10 mouse cellular contexts compared by ENCODE assay signal in the genomic region with DNA sequence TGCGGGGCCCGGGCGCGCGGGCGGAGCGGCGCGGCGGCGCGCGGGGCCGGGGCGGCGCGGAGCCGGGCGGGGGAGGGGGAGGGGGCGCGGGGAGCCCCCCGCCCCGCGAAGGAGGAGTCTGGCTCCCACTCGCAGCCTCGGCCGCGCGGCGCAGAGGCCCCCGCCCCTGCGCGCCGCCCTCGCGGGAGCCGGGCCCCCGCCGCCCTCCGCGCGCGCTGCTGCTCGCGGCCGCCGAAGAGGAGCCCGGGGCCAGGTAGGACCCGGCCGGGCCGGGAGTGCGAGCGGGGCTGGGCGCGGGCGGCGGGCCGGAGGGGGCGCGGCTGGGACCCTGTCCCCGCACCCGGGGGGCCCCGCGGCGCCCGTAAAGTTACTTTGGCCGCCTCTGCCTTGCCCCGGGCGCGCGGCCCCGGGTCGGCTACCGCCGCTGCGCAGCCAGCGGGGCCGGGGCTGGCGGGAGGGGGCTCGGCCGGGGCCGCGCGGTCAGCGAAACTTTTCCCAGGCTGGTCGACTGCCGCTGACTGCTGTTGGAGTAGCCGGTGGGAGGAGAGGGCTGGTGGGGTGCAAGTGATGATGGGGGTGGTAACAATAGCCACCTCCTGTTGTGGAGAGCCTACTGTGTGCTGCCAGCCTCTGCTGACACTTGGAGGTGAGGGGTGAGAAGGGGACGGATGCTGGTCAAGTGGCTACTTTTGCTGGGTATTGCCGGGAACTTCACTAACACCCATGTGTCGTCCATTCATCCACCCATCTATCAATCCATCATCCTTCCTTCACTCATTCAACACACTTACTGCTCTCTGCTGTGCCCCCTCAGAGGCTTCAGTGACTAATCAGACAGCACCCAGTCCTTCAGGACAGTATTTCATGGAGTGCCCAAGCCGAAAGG. TPM values are rescaled to one million over a fixed set of nuclear protein-coding genes. Genes with fewer than 3 reads are reported as not detected.
A peak's percentile ranks its signal among the peaks of the same experiment; 100 is the strongest.
DNase-seq lines count a peak whose midpoint lies in the region; ATAC-seq and TF ChIP-seq lines count a peak whose summit lies in the region.
"Had no signal": no experiment of that assay in that cellular context is flagged by ENCODE, and none has a peak within 500 bp of the region (broad histone marks: within the 10 kb centered on the region; RNA-seq: fewer than 3 reads in every experiment).

No protein-coding gene starts in this region.

- no peaks in the 10 kb centered on the region for H3K36me3 ChIP-seq in heart, postnatal 0 days (replicated peaks; ENCODE audit: control insufficient read depth, insufficient read depth, low read length)
- no peaks in the 10 kb centered on the region for H3K36me3 ChIP-seq in embryonic facial prominence, embryonic 11.5 days (replicated peaks; ENCODE audit: control insufficient read depth, insufficient read depth, low read depth, low read length)
- H3K36me3 ChIP-seq in intestine, embryonic 14.5 days (ENCODE audit: control insufficient read depth, insufficient read depth, low read length) = no peaks in the 10 kb centered on the region

- H3K4me3 ChIP-seq in heart, postnatal 0 days (ENCODE audit: low read depth, low read length) = peak overlapping the region; percentile 37
- peak overlapping the region; percentile 52 for H3K4me3 ChIP-seq in embryonic facial prominence, embryonic 11.5 days (ENCODE audit: low read depth, low read length)
- H3K4me3 ChIP-seq in intestine, embryonic 14.5 days (ENCODE audit: low read depth, low read length) = peak overlapping the region; percentile 46
- no peak overlapping the region for H3K4me3 ChIP-seq in cerebellum, adult 2 months (replicated peaks; ENCODE audit: insufficient read depth, low read depth, low read length)

- no peak for ATAC-seq in heart, postnatal 0 days (ENCODE audit: insufficient read depth, low read depth)
- ATAC-seq in embryonic facial prominence, embryonic 11.5 days (replicated peaks; ENCODE audit: insufficient number of reproducible peaks, low FRiP score, low TSS enrichment, low read depth) = peak; percentile 50; the same call in 1 of the 2 replicates
- peak; percentile 27; the same call in 1 of the 2 replicates for ATAC-seq in intestine, embryonic 14.5 days (replicated peaks; ENCODE audit: low FRiP score, low TSS enrichment, low read depth)
- ATAC-seq in granulocyte monocyte progenitor cell, adult 5-6 weeks (replicated peaks; ENCODE audit: poor library complexity, severe bottlenecking) = no peak

- no peak for TF ChIP-seq CTCF in heart, postnatal 0 days (IDR thresholded peaks at IDR 0.05; ENCODE audit: low read depth)
- no peak for TF ChIP-seq CTCF in cerebellum, adult 2 months (IDR thresholded peaks at IDR 0.05; ENCODE audit: borderline replicate concordance, insufficient read depth, low read depth, low read length)

- no peak for TF ChIP-seq EP300 in heart, postnatal 0 days (IDR thresholded peaks at IDR 0.05; ENCODE audit: low read depth)

- H3K4me1 ChIP-seq in heart, postnatal 0 days (ENCODE audit: control insufficient read depth, insufficient read depth) = no peaks in the 10 kb centered on the region
- no peaks in the 10 kb centered on the region for H3K4me1 ChIP-seq in embryonic facial prominence, embryonic 11.5 days (ENCODE audit: control insufficient read depth, insufficient read depth, low read length)
- H3K4me1 ChIP-seq in intestine, embryonic 14.5 days (replicated peaks; ENCODE audit: control insufficient read depth, insufficient read depth, low read length) = no peaks in the 10 kb centered on the region
- H3K4me1 ChIP-seq in cerebellum, adult 2 months (ENCODE audit: control insufficient read depth, insufficient read depth, low read length) = no peaks in the 10 kb centered on the region

- no peak overlapping the region for H3K27ac ChIP-seq in heart, postnatal 0 days (ENCODE audit: low read depth)
- H3K27ac ChIP-seq in embryonic facial prominence, embryonic 11.5 days (replicated peaks; ENCODE audit: low read depth, low read length) = no peak overlapping the region
- no peak overlapping the region for H3K27ac ChIP-seq in intestine, embryonic 14.5 days (ENCODE audit: low read depth)
- no peak overlapping the region for H3K27ac ChIP-seq in cerebellum, adult 2 months (ENCODE audit: insufficient read depth, low read length)

- DNase-seq in heart, postnatal 0 days (ENCODE audit: low spot score) = no peak
- no peak for DNase-seq in heart, postnatal 10 days
- DNase-seq in embryonic facial prominence, embryonic 11.5 days (ENCODE audit: low spot score) = peak; percentile 32
- no peak for DNase-seq in intestine, embryonic 14.5 days (ENCODE audit: low spot score)
- DNase-seq in neural tube, embryonic 10.5 days (ENCODE audit: extremely low spot score, low spot score) = peak; percentile 38
- DNase-seq in ovary, postnatal 36 days (ENCODE audit: low spot score) = no peak
- no peak for DNase-seq in cerebellum, adult 2 months

- WGBS in heart, postnatal 0 days = 2% methylated on average over 46 of the region's 92 CpGs
- WGBS in embryonic facial prominence, embryonic 11.5 days = 3% methylated on average over 44 of the region's 92 CpGs
- 3% methylated on average over 30 of the region's 92 CpGs for WGBS in intestine, embryonic 14.5 days
- WGBS in cerebellum, adult 2 months = 3% methylated on average over 59 of the region's 92 CpGs

- no peak for TF ChIP-seq POLR2A in cerebellum, adult 2 months (IDR thresholded peaks at IDR 0.05; ENCODE audit: borderline replicate concordance, insufficient read depth, low read length)

- peak overlapping the region; percentile 72 for H3K4me2 ChIP-seq in heart, postnatal 0 days (ENCODE audit: low read depth, low read length)
- H3K4me2 ChIP-seq in embryonic facial prominence, embryonic 11.5 days (ENCODE audit: low read depth, low read length) = peak overlapping the region; percentile 78
- peak overlapping the region; percentile 77 for H3K4me2 ChIP-seq in intestine, embryonic 14.5 days (ENCODE audit: low read length)

- no peaks in the 10 kb centered on the region for H3K9me3 ChIP-seq in heart, postnatal 0 days (replicated peaks; ENCODE audit: control insufficient read depth, low read length)
- no peaks in the 10 kb centered on the region for H3K9me3 ChIP-seq in embryonic facial prominence, embryonic 11.5 days (replicated peaks; ENCODE audit: control insufficient read depth, low read length)
- no peaks in the 10 kb centered on the region for H3K9me3 ChIP-seq in intestine, embryonic 14.5 days (ENCODE audit: control insufficient read depth, low read length)

- peaks cover 96% of the 10 kb centered on the region for H3K27me3 ChIP-seq in heart, postnatal 0 days (ENCODE audit: control insufficient read depth, insufficient read depth, low read length)
- peaks cover 18% of the 10 kb centered on the region for H3K27me3 ChIP-seq in embryonic facial prominence, embryonic 11.5 days (ENCODE audit: control insufficient read depth, insufficient read depth, low read length)
- H3K27me3 ChIP-seq in intestine, embryonic 14.5 days (replicated peaks; ENCODE audit: control insufficient read depth, insufficient read depth, low read length) = peaks cover 60% of the 10 kb centered on the region
- peaks cover 2% of the 10 kb centered on the region; the same call in 1 of the 2 replicates for H3K27me3 ChIP-seq in cerebellum, adult 2 months (ENCODE audit: control insufficient read depth, insufficient read depth, low read length)

- intact Hi-C loops in heart, postnatal 10 days (cut with DNase I) = no loop called here

- H3K9ac ChIP-seq in heart, postnatal 0 days (replicated peaks; ENCODE audit: low read depth, low read length) = no peak overlapping the region
- H3K9ac ChIP-seq in embryonic facial prominence, embryonic 11.5 days (replicated peaks; ENCODE audit: low read length) = peak overlapping the region; percentile 59
- H3K9ac ChIP-seq in intestine, embryonic 14.5 days (ENCODE audit: low read length) = peak overlapping the region; percentile 25; the same call in 1 of the 2 replicates

RNA-seq across cellular contexts. Expression of a gene that starts 0.8 kb away (rescaled TPM):
- not detected in 2 replicates for total RNA-seq in heart, postnatal 0 days (2014; rRNA removed; ENCODE audit: low replicate concordance)
- not detected in 2 replicates for polyA plus RNA-seq in heart, postnatal 0 days (2015; fragmentation: Nextera tagmentation; extraction: Ambion mirVana)
- total RNA-seq in heart, postnatal 10 days (2021) = under 1 TPM in 1 of 2 experiments, not detected in 1; 0.14 TPM
- polyA plus RNA-seq in embryonic facial prominence, embryonic 11.5 days (2014; fragmentation: Nextera tagmentation; extraction: Ambion mirVana) = 6.3 and 6.9 TPM in 2 replicates
- polyA plus RNA-seq in intestine, embryonic 14.5 days (2014; fragmentation: Nextera tagmentation; extraction: Ambion mirVana) = 0.31 and 0.39 TPM in 2 replicates
- 9.7 and 12.0 TPM in 2 replicates for polyA plus RNA-seq in cerebellum, adult 2 months (2012; rRNA removed)
- not detected in 2 replicates for total RNA-seq in granulocyte monocyte progenitor cell, adult 5-6 weeks (2014; fragmentation: Nextera tagmentation)
- total RNA-seq in granulocyte monocyte progenitor cell, adult 5-6 weeks (2017) = not detected in 2 replicates
- total RNA-seq: gastrocnemius, adult 18-20 months had no signal

RNA-seq across cellular contexts. Expression of a gene that starts 55.3 kb away (rescaled TPM):
- 1.3 and 4.3 TPM in 2 replicates for total RNA-seq in heart, postnatal 0 days (2014; rRNA removed; ENCODE audit: low replicate concordance)
- 1.6 and 1.9 TPM in 2 replicates for polyA plus RNA-seq in heart, postnatal 0 days (2015; fragmentation: Nextera tagmentation; extraction: Ambion mirVana)
- total RNA-seq in heart, postnatal 10 days (2021) = 1 to 10 TPM; 4.3 to 5.6 TPM
- polyA plus RNA-seq in embryonic facial prominence, embryonic 11.5 days (2014; fragmentation: Nextera tagmentation; extraction: Ambion mirVana) = 30.2 and 32.8 TPM in 2 replicates
- 6.5 and 6.6 TPM in 2 replicates for polyA plus RNA-seq in intestine, embryonic 14.5 days (2014; fragmentation: Nextera tagmentation; extraction: Ambion mirVana)
- polyA plus RNA-seq in cerebellum, adult 2 months (2012; rRNA removed) = 2.9 and 3.1 TPM in 2 replicates
- not detected in 2 replicates for total RNA-seq in granulocyte monocyte progenitor cell, adult 5-6 weeks (2014; fragmentation: Nextera tagmentation)
- not detected in 2 replicates for total RNA-seq in granulocyte monocyte progenitor cell, adult 5-6 weeks (2017)
- total RNA-seq: CH12.LX had no signal

Comparison
In these comparisons a context has a peak if more than half of its experiments do, and no peak if none do; other contexts are left out.
1. ATAC-seq: peak in embryonic facial prominence, embryonic 11.5 days (single experiment) and intestine, embryonic 14.5 days (single experiment); none in heart, postnatal 0 days (single experiment) and granulocyte monocyte progenitor cell, adult 5-6 weeks (single experiment).
2. DNase-seq: peak in embryonic facial prominence, embryonic 11.5 days (single experiment) and neural tube, embryonic 10.5 days (single experiment); none in heart, postnatal 0 days (single experiment), heart, postnatal 10 days (0 of 2), intestine, embryonic 14.5 days (single experiment), ovary, postnatal 36 days (single experiment) and cerebellum, adult 2 months (0 of 2).
3. Peak in every context shown above with its lines, with median percentiles within 50 percentile points of each other: H3K4me2 ChIP-seq.